Mouse (Mus musculus): ENCODE data around the gene Tmem131. TPM values are rescaled to one million over a fixed set of nuclear protein-coding genes. Genes with fewer than 3 reads are reported as not detected.

Tmem131 gene
- polyA plus RNA-seq, 1 experiment from 2014 or later = 10.3 TPM

GRCm38 (mm10) chr1:36933965-36934585, 9.4 kb downstream of the Tmem131 start:
- DNase-seq (ENCODE audit: low spot score) = no peak
- Histone ChIP-seq H3K36me3 (no peaks in the 10 kb centered on the region), H3K27me3 (ENCODE audit: low read depth, poor library complexity, severe bottlenecking) (no peaks in the 10 kb centered on the region), H3K4me3 (no peak overlapping the region), H3K27ac (replicated peaks) (no peak overlapping the region), H3K9me3 (replicated peaks) (no peaks in the 10 kb centered on the region), H3K4me1 (peaks cover 37% of the 10 kb centered on the region)
- WGBS = 83% methylated on average over 8 of the region's 8 CpGs

DNA sequence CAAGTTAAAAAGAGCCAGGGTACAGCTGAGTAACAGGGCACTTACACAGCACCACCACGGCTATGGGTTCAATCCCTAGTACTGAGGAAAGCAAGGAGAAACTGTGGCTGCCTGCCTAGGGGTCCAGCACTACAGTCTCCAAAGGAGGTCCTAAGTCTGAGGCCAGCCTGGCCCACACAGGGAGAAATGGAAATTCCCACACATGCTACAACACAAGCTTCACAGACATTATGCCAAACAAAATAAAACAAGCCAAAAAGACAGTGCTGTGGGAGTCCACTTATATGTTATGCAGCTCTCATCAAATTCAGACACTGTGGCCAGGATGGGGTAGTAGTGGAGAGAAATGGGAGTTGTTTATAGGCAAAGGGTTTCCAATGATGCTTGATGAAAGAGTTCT, 11.2 kb downstream of the Tmem131 start:
- H3K27me3 ChIP-seq (ENCODE audit: low read depth, poor library complexity, severe bottlenecking) = no peaks in the 10 kb centered on the region
- H3K27ac ChIP-seq (replicated peaks) = no peak overlapping the region
- no peaks in the 10 kb centered on the region for H3K9me3 ChIP-seq (replicated peaks)
- peaks cover 25% of the 10 kb centered on the region for H3K4me1 ChIP-seq
- WGBS = 88% methylated on average over 1 of the region's 1 CpGs
- no peak for DNase-seq (ENCODE audit: low spot score)
- H3K4me3 ChIP-seq = no peak overlapping the region
- no peaks in the 10 kb centered on the region; the same call in 1 of the 2 replicates for H3K36me3 ChIP-seq

DNA sequence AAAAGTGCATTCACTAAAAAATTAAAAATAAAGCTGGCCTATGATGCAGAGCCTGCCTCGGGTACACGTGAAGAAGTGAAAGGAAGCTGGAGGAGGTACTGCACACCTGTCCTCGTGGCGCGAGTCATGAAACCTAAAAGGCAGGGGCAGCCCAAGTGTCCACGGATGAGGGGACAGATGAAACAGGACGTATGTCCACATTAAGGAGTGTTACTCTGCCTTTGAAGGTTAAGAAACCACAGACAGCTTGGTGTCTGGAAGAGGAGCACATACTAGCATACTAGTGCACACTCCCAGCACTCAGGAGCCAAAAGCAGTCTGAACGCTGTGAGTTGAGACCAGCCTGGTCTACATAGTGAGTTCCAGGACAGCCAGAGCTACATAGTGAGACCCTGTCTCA, 12.6 kb downstream of the Tmem131 start:
- H3K36me3 ChIP-seq = no peaks in the 10 kb centered on the region; the same call in 1 of the 2 replicates
- no peak overlapping the region for H3K4me3 ChIP-seq
- 89% methylated on average over 8 of the region's 8 CpGs for WGBS
- DNase-seq (ENCODE audit: low spot score) = no peak
- H3K9me3 ChIP-seq (replicated peaks) = no peaks in the 10 kb centered on the region
- H3K27ac ChIP-seq (replicated peaks) = no peak overlapping the region
- peaks cover 18% of the 10 kb centered on the region for H3K4me1 ChIP-seq
- no peaks in the 10 kb centered on the region for H3K27me3 ChIP-seq (ENCODE audit: low read depth, poor library complexity, severe bottlenecking)

GRCm38 (mm10) chr1:36929996-36930395, 13.5 kb downstream of the Tmem131 start:
- no peak for DNase-seq (ENCODE audit: low spot score)
- Histone ChIP-seq H3K27me3 (ENCODE audit: low read depth, poor library complexity, severe bottlenecking) (no peaks in the 10 kb centered on the region), H3K36me3 (no peaks in the 10 kb centered on the region; the same call in 1 of the 2 replicates), H3K9me3 (replicated peaks) (no peaks in the 10 kb centered on the region), H3K4me1 (peaks cover 13% of the 10 kb centered on the region), H3K4me3 (no peak overlapping the region), H3K27ac (replicated peaks) (no peak overlapping the region)
- 90% methylated on average over 2 of the region's 2 CpGs for WGBS

DNA sequence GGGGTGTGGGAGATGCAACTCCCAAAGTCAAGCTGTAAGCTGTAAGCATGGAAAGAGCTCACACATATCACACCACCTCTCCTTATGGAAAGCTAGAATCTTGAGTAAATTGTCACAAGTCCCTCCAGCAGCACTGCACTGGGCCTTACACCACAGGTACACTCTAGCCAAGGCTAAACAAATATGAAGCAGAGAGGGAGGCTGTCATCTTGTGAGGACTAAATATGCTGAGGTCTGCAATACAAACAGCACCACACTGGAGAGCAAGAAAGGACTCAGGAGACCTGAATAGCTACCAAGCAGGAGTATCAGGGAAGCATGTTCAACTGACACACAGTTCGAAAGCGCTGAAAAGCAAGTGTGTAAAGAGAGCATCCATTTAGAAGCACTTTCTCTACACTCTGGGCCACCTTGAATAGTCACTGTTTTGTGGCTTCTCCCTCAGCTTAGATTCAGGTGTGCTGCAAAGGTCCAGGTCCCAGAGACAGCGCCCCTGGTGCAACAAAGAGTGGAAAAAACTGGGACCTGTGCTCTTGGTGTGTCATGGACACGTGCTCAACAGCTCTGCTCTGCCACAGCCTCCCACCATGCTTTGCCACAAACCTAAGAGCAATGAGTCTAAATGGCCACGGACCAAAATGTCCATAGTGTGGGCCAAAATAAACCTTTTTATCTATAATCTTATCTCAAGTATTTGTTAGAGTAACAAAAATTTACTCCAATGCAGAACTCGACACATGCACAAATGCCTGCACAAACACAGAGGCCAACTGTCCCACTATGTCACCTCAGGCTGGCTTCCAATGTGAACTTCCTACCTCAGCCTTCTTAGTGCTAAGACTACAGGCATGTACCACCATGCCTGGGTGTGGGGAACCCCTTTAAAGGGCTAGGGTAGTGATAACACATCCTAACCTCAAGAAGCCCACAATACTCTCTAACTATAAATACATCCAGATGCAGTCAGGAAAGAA, 14.8 kb downstream of the Tmem131 start:
- no peak overlapping the region for H3K4me3 ChIP-seq
- H3K27me3 ChIP-seq (ENCODE audit: low read depth, poor library complexity, severe bottlenecking) = no peaks in the 10 kb centered on the region
- 0 out of 2 replicates have a peak, but pooled peaks cover 4% of the 10 kb centered on the region for H3K4me1 ChIP-seq
- 93% methylated on average over 6 of the region's 6 CpGs for WGBS
- H3K27ac ChIP-seq (replicated peaks) = no peak overlapping the region
- no peak for DNase-seq (ENCODE audit: low spot score)
- H3K9me3 ChIP-seq (replicated peaks) = no peaks in the 10 kb centered on the region
- no peaks in the 10 kb centered on the region; the same call in 1 of the 2 replicates for H3K36me3 ChIP-seq

- H3K4me3 ChIP-seq = no peak overlapping the region
- no peaks in the 10 kb centered on the region for H3K27me3 ChIP-seq (ENCODE audit: low read depth, poor library complexity, severe bottlenecking)
- no peaks in the 10 kb centered on the region; the same call in 1 of the 2 replicates for H3K36me3 ChIP-seq
- no peak for DNase-seq (ENCODE audit: low spot score)
- H3K9me3 ChIP-seq (replicated peaks) = no peaks in the 10 kb centered on the region
- H3K27ac ChIP-seq (replicated peaks) = no peak overlapping the region
- WGBS = 89% methylated on average over 2 of the region's 2 CpGs
- peaks cover 9% of the 10 kb centered on the region; the same call in 1 of the 2 replicates for H3K4me1 ChIP-seq
Measured at GRCm38 (mm10) chr1:36927569-36927968, 15.9 kb downstream of the Tmem131 start.

DNA sequence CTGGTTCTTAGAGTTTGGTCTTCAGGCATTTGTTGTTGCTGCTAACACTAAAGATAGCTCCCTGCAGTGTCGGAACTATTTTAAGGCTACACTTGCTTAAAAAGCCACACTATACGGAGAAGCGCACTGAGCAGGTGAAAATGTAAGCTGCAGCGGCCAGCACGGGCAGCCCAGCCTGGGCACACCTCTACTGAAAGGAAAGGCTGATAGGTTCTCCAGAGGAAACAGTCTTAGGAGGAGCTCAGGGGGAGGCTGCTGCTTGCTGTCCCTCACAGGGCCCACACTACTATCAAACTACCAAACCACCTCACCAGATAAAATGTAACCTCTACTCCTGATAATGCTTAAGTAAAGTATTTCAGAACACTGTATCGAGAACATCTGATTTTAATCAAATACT, 16.7 kb downstream of the Tmem131 start:
- WGBS = 92% methylated on average over 6 of the region's 6 CpGs

DNA sequence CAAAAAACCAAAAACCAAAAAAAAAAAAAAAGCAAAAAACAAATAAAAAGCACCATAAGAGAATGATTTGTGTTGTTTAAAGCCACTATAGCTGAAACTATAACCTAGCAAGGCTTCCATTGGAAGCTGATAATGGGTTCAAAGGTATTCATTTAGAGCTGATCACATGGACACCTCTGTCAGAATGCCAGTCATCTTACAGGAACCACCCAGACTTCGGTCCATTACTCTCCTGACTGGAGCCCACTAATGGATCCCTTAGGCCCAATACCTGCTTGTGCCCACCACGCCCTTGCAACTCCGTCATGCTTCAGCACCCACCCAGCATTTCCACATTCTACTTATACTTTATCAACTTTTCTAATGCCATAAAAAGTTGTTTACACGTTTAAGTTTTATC, 17.2 kb downstream of the Tmem131 start:
- H3K4me3 ChIP-seq = no peak overlapping the region

More for the DNA sequence above, 16.7 kb downstream of the Tmem131 start:
- Histone ChIP-seq H3K4me3 (no peak overlapping the region), H3K36me3 (no peaks in the 10 kb centered on the region; the same call in 1 of the 2 replicates), H3K27ac (replicated peaks) (no peak overlapping the region), H3K4me1 (peaks cover 17% of the 10 kb centered on the region), H3K9me3 (replicated peaks) (no peaks in the 10 kb centered on the region), H3K27me3 (ENCODE audit: low read depth, poor library complexity, severe bottlenecking) (no peaks in the 10 kb centered on the region)
- no peak for DNase-seq (ENCODE audit: low spot score)

DNA sequence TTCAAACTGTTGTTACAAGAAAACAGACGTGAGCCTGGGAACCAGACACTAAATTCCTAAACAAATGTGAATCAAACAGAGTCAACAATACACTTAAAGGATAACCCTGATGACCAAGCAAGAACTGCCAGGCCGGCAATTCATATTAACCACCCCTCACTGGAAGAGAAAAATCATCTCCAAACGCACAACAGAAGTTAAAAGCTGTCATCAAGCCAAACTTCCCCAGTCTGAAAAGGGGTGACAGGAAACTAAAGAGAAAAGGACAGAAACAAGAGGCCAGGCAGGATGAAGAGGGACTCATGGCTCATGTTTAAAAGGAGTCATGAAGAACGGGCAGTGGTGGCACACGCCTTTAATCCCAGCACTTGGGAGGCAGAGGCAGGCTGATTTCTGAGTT, 17.7 kb downstream of the Tmem131 start:
- Histone ChIP-seq H3K4me3 (no peak overlapping the region), H3K4me1 (peaks cover 25% of the 10 kb centered on the region), H3K36me3 (no peaks in the 10 kb centered on the region; the same call in 1 of the 2 replicates), H3K9me3 (replicated peaks) (no peaks in the 10 kb centered on the region), H3K27me3 (ENCODE audit: low read depth, poor library complexity, severe bottlenecking) (no peaks in the 10 kb centered on the region), H3K27ac (replicated peaks) (no peak overlapping the region)
- WGBS = 80% methylated on average over 5 of the region's 5 CpGs
- no peak for DNase-seq (ENCODE audit: low spot score)

More for the DNA sequence above, 17.2 kb downstream of the Tmem131 start:
- Histone ChIP-seq H3K27me3 (ENCODE audit: low read depth, poor library complexity, severe bottlenecking) (no peaks in the 10 kb centered on the region), H3K36me3 (no peaks in the 10 kb centered on the region; the same call in 1 of the 2 replicates), H3K9me3 (replicated peaks) (no peaks in the 10 kb centered on the region), H3K4me1 (peaks cover 22% of the 10 kb centered on the region), H3K27ac (replicated peaks) (no peak overlapping the region)
- DNase-seq (ENCODE audit: low spot score) = no peak
- WGBS = 91% methylated on average over 4 of the region's 4 CpGs

DNA sequence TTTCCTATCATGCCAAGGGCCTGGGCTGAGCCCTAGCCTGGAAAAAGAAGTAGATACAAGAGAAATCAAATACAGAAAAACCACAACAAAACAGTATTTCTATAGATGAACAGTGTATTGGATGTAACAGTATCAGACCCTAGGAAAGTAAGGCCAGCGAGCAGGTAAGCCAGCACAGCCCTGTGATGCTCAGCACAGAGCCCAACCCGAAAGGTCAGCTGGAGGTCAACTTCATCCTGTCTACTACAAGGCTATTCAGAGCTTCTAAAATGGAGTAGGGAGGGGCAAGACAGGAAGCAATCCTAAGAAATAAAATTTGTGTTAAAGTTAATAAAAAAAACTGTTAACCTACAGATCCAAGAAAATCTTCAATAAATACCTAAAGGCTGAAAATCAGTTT, 18.6 kb downstream of the Tmem131 start:
- DNase-seq (ENCODE audit: low spot score) = no peak
- no peaks in the 10 kb centered on the region for H3K9me3 ChIP-seq (replicated peaks)
- 98% methylated on average over 2 of the region's 2 CpGs for WGBS

DNA sequence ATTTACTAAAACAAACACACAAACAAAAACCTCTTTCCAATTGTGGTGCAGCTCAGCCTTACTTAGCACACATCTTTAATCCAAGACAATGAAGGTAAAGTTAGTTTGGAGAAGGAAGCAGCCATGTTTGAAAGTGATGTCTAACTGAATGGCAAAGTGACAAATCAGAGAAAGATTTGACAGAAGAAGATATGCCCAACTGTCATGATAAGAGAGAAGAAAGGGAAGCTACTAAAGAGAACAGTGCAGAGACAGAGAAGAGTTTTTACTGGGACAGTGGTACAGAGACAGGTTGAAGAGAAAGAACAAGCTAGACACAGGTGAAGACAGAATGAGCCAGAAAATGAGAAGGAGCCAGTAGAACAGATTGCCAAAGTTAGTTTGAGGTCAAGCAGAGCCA, 19.6 kb downstream of the Tmem131 start:
- Histone ChIP-seq H3K4me1 (peaks cover 37% of the 10 kb centered on the region), H3K36me3 (no peaks in the 10 kb centered on the region; the same call in 1 of the 2 replicates), H3K9me3 (replicated peaks) (no peaks in the 10 kb centered on the region), H3K4me3 (no peak overlapping the region), H3K27ac (replicated peaks) (no peak overlapping the region), H3K27me3 (ENCODE audit: low read depth, poor library complexity, severe bottlenecking) (no peaks in the 10 kb centered on the region)
- DNase-seq (ENCODE audit: low spot score) = no peak

More for the DNA sequence above, 18.6 kb downstream of the Tmem131 start:
- Histone ChIP-seq H3K27ac (replicated peaks) (no peak overlapping the region), H3K36me3 (no peaks in the 10 kb centered on the region; the same call in 1 of the 2 replicates), H3K4me3 (no peak overlapping the region), H3K27me3 (ENCODE audit: low read depth, poor library complexity, severe bottlenecking) (no peaks in the 10 kb centered on the region), H3K4me1 (peaks cover 34% of the 10 kb centered on the region)

DNA sequence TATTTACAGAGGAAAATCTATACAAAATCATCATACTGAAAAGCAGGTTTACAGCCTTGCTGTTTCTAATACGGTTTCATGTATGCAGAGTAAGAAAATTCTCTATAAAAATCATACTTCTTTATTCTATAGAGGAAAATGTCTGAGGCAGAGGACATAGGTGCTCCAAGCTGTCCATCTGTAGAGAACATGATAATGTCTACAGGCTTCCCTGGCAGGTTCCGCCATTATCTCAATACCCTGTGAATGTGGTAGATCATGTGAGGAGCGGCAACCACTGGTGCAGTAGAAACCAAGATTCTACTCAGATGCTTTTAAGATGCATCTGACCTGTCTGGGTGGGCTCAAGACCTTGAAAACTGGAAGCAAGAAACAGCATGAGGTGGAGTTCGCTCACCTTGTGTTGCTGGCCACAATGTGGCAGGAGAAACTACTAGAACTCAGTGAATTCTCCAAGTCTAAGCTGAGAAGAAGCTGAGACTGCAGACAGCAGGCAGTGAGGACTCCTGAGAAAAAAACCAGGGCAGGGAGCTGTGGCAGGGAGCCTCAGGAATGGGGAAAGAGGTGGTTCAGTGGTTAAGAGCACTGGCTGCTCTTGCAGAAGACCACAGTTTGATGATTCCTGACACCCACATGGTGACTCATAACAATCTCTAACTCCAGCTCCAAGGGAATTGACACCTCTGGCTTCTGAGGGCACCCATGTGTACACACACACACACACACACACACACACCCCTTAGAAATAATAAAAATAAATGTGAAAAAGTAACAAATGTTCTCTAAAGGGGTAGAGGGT, 20.6 kb downstream of the Tmem131 start:
- H3K27me3 ChIP-seq (ENCODE audit: low read depth, poor library complexity, severe bottlenecking) = no peaks in the 10 kb centered on the region
- peaks cover 43% of the 10 kb centered on the region for H3K4me1 ChIP-seq
- no peak for DNase-seq (ENCODE audit: low spot score)
- H3K9me3 ChIP-seq (replicated peaks) = no peaks in the 10 kb centered on the region
- no peak overlapping the region for H3K4me3 ChIP-seq
- WGBS = 92% methylated on average over 4 of the region's 4 CpGs
- no peaks in the 10 kb centered on the region for H3K36me3 ChIP-seq
- H3K27ac ChIP-seq (replicated peaks) = no peak overlapping the region

All from midbrain, embryonic 10.5 days (tissue).